Mouse (Mus musculus) embryonic facial prominence, embryonic 12.5 days (tissue): ENCODE data around the gene Zscan21. TPM values are rescaled to one million over a fixed set of nuclear protein-coding genes. Genes with fewer than 3 reads are reported as not detected.

ENCODE experiments used
- ATAC-seq: fragments of 200-750 bp; cut with Nextera tagmentation; 2 replicates; pipeline ENCODE4 v1.8.0; 2017; ENCODE audit not compliant: insufficient number of reproducible peaks, insufficient read depth, low FRiP score, low TSS enrichment
- H3K27ac ChIP-seq: fragments of 300-500 bp; sonication (generic); 2 replicates; pipeline ENCODE4 v1.5.1; 2016; ENCODE audit warnings: mild to moderate bottlenecking
- H3K27me3 ChIP-seq: fragments of 300-500 bp; sonication (generic); 2 replicates; pipeline ENCODE4 v1.6.1; 2016; ENCODE audit warnings: mild to moderate bottlenecking, moderate library complexity
- H3K36me3 ChIP-seq: fragments of 300-500 bp; sonication (generic); 2 replicates; pipeline ENCODE4 v1.6.1; 2016; ENCODE audit warnings: mild to moderate bottlenecking
- H3K4me1 ChIP-seq: fragments of 300-500 bp; sonication (generic); 2 replicates; pipeline ENCODE4 v1.6.1; 2016
- H3K4me2 ChIP-seq: fragments of 300-500 bp; sonication (generic); replicated peaks from 2 replicates; pipeline ENCODE4 v1.6.1; 2016; ENCODE audit warnings: mild to moderate bottlenecking, moderate library complexity
- H3K4me3 ChIP-seq: fragments of 300-500 bp; sonication (generic); 2 replicates; pipeline ENCODE4 v1.5.1; 2016; ENCODE audit warnings: mild to moderate bottlenecking
- H3K9ac ChIP-seq: fragments of 300-500 bp; sonication (generic); 2 replicates; pipeline ENCODE4 v1.6.1; 2016; ENCODE audit warnings: mild to moderate bottlenecking, moderate library complexity
- H3K9me3 ChIP-seq: fragments of 300-500 bp; sonication (generic); 2 replicates; pipeline ENCODE4 v1.6.1; 2016; ENCODE audit warnings: mild to moderate bottlenecking, moderate library complexity
- WGBS: fragments of 180-500 bp; shearing (Covaris S2); methylation state at CpG from one replicate; pipeline ENCODE4 v1.1.7; 2016; 5-methylcytosine and 5-hydroxymethylcytosine counted together
- microRNA counts: library from miRNA; unstranded; fragments of <30 nt; microRNA quantifications from one replicate; lab custom pipeline; 2017
- microRNA-seq: library from miRNA; unstranded; fragments of <30 nt; microRNA quantifications from one replicate; pipeline ENCODE4, GENCODE M21; 2017
- polyA plus RNA-seq: library from polyadenylated mRNA; unstranded; fragments of >200 nt; fragmentation: Nextera tagmentation; extraction: Ambion mirVana; gene quantifications from 2 replicates; pipeline ENCODE4 v1.2.1, GENCODE M21; 2016

The Zscan21 gene
- polyA plus RNA-seq, 1 experiment from 2014 or later: 80.7 TPM

DNA sequence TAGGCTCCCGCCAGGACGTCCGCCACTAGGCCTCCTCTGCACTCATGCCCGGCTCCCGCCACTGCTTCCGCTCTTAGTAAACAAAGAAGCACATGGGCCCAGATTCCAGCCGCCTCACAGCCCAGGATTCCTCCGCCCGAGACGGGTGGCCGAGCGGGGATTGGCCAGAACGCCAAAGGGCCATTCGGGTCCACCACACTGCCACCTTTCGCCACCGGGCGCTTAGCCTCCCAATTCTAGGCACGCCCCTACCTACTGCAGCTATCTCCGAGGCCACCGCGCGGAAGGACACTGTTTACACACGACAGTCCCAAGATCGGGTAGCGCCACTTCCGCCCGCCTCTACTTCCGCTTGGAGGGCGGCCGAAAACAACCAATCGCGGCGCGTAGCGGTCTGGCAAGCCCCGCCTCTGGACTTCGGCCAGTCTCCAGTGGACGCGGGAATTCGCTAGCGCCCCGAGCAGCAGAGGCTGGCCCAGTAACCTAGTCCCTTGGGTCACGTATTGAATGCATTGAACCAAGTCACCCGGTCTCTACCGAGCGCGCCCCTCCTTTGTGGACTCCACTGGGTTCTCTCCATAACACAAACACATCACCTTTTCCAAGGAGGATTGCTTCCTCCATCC lies 54.3 kb downstream of the Zscan21 start:
- under 1% methylated on average over 47 of the region's 47 CpGs for WGBS
- peaks cover 57% of the 10 kb centered on the region for H3K36me3 ChIP-seq
- H3K4me2 ChIP-seq: peak overlapping the region; percentile 82

DNA sequence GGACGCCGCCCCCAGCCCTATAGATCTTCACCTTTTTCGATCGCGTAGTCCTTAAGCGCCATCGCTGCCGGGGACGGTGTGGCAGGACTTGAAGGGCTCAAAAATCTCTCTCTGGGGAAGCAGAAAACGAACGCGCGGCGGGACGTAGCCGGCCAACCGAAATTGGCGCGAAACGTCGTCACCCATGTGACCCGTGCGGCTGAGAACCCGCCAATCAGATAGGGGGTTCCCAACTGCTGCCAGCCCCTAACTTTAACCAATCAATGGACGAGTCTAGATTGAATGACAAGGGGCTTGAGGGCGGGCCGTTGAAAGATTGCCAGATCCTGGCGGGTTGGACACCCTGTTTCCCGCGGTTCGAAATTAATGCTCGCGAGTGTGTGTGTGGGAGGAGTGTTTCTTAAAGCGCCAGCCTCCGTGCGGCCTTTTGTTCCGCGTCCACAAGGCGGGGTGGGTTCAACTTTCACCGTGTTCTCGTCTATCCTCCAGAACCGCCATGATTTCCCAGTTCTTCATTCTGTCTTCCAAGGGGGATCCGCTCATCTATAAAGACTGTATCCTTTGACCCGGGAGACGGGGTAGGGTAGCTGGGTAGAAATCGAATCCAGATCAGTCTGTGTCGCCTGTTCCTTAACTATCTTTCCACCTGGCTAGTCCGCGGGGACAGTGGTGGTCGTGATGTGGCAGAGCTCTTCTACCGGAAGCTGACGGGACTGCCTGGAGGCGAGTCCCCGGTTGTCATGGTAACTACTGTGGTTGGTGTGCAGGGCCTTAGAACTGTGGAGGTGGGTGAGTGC lies 55.2 kb downstream of the Zscan21 start, which contains the start of the genes Ap4m1 and Mcm7:
TSS of gene Ap4m1 (plus strand) at position 308 of the 797 bp plus-strand sequence.
TSS of gene Mcm7 (minus strand) at position 728 of the 797 bp plus-strand sequence.
- peak within 1 kb of the TSS; percentile 83 for H3K9ac ChIP-seq
- peaks cover 57% of the 10 kb centered on the region for H3K36me3 ChIP-seq
- peak within 1 kb of the TSS; percentile 87 for H3K4me3 ChIP-seq
- peaks cover 19% of the 10 kb centered on the region for H3K4me1 ChIP-seq
- no peaks in the 10 kb centered on the region for H3K9me3 ChIP-seq
- H3K27ac ChIP-seq: peak within 1 kb of the TSS; percentile 95
- ATAC-seq: peak; percentile 93
- WGBS: under 1% methylated on average over 54 of the region's 54 CpGs
- peak within 1 kb of the TSS; percentile 82 for H3K4me2 ChIP-seq
- H3K27me3 ChIP-seq: no peaks in the 10 kb centered on the region

More for the DNA sequence above, 54.3 kb downstream of the Zscan21 start:
- Histone ChIP-seq H3K9ac (peak overlapping the region; percentile 83), H3K27ac (peak overlapping the region; percentile 95), H3K4me1 (peaks cover 19% of the 10 kb centered on the region), H3K27me3 (no peaks in the 10 kb centered on the region), H3K4me3 (peak overlapping the region; percentile 87), H3K9me3 (no peaks in the 10 kb centered on the region)
- ATAC-seq: peak; percentile 84

DNA sequence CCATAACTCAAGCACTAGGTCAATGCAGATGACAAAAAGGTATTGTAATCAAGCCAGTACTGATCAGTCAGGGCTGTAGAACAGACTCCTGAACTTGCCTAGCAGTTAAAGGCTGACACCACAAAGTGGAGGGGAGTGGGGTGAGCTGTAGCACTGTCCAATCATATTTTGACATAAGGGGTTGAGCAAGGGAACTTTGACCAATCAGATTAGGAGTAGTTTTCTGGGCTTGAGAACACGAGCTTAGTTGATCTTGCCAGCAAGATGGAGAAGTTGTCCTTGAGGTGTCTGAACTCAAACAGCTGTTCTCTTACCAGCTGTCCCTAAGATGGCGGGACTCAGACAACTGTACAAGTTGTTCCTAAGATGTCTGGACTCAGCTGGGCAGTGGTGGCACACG lies 56.5 kb downstream of the Zscan21 start:
- H3K9me3 ChIP-seq: no peaks in the 10 kb centered on the region
- H3K9ac ChIP-seq: no peak overlapping the region
- no peak for ATAC-seq

More for the DNA sequence above, 56.5 kb downstream of the Zscan21 start:
- peaks cover 57% of the 10 kb centered on the region for H3K36me3 ChIP-seq
- 82% methylated on average over 3 of the region's 3 CpGs for whole genome bisulfite sequencing
- H3K4me2 ChIP-seq: peak overlapping the region; percentile 82
- H3K4me1 ChIP-seq: peaks cover 19% of the 10 kb centered on the region
- H3K27me3 ChIP-seq: no peaks in the 10 kb centered on the region
- H3K27ac ChIP-seq: no peak overlapping the region
- peak overlapping the region; percentile 87; the same call in 1 of the 2 replicates for H3K4me3 ChIP-seq

MicroRNAs within 50 kb of the gene (microRNA counts, 519-probe panel; counts per million panel counts)
- microRNA mmu-miR-106b (lab: Ali Mortazavi, UCI): 5,527 counts per million, percentile 90 among the panel's probes with 10 or more counts
- 7,584 counts per million, percentile 99 among the panel's probes with 10 or more counts for microRNA mmu-miR-25 (lab: Ali Mortazavi, UCI)
- microRNA mmu-miR-93 (lab: Ali Mortazavi, UCI): 5,734 counts per million, percentile 93 among the panel's probes with 10 or more counts

Small RNA genes lying within 50 kb of the gene (microRNA-seq; reads per million reads assigned to microRNA genes)
- 10,981 reads per million, percentile 95 among the genes with 10 or more reads in this experiment for gene Mir106b
- gene Mir25: 921 reads per million, percentile 76 among the genes with 10 or more reads in this experiment
- 16,343 reads per million, percentile 97 among the genes with 10 or more reads in this experiment for gene Mir93

Other genes with a start within 250 kb of the Zscan21 start
- 0.13 TPM in 1 of 2 replicates, not detected in the other for gene Pilrb2, start 245.1 kb upstream of the Zscan21 start, polyA plus RNA-seq
- gene Cyp3a13, start 195.3 kb upstream of the Zscan21 start, polyA plus RNA-seq: not detected in 2 replicates
- 0.32 and 0.41 TPM in 2 replicates for gene Gjc3, start 153.8 kb upstream of the Zscan21 start, polyA plus RNA-seq
- not detected in 2 replicates for gene Azgp1, start 135.4 kb upstream of the Zscan21 start, polyA plus RNA-seq
- not detected in 2 replicates for gene Smok3a, start 95.6 kb upstream of the Zscan21 start, polyA plus RNA-seq
- not detected in 2 replicates for gene Smok3b, start 95.5 kb upstream of the Zscan21 start, polyA plus RNA-seq
- not detected in 2 replicates for gene Smok3c, start 63.7 kb upstream of the Zscan21 start, polyA plus RNA-seq
- gene Zkscan1, start 31.8 kb upstream of the Zscan21 start, polyA plus RNA-seq: 26.3 and 29.2 TPM in 2 replicates
- 25.5 and 26.3 TPM in 2 replicates for gene Zfp113, start 38.8 kb downstream of the Zscan21 start, polyA plus RNA-seq
- 333 and 336 TPM in 2 replicates for gene Cops6, start 44.2 kb downstream of the Zscan21 start, polyA plus RNA-seq
- gene Ap4m1, start 55.1 kb downstream of the Zscan21 start, polyA plus RNA-seq: 30.1 and 32.4 TPM in 2 replicates
- 239 and 243 TPM in 2 replicates for gene Mcm7, start 55.5 kb downstream of the Zscan21 start, polyA plus RNA-seq
- 112 and 117 TPM in 2 replicates for gene Taf6, start 70.5 kb downstream of the Zscan21 start, polyA plus RNA-seq
- 60.8 and 61.1 TPM in 2 replicates for gene Cnpy4, start 70.6 kb downstream of the Zscan21 start, polyA plus RNA-seq
- gene Mblac1, start 77.4 kb downstream of the Zscan21 start, polyA plus RNA-seq: 9.3 and 11.4 TPM in 2 replicates
- gene Nxpe5, start 109.0 kb downstream of the Zscan21 start, polyA plus RNA-seq: not detected in 2 replicates
- 50.9 and 57.0 TPM in 2 replicates for gene Lamtor4, start 138.6 kb downstream of the Zscan21 start, polyA plus RNA-seq
- gene BC037034, start 147.1 kb downstream of the Zscan21 start, polyA plus RNA-seq: 11.3 and 12.3 TPM in 2 replicates
- gene Gal3st4, start 155.9 kb downstream of the Zscan21 start, polyA plus RNA-seq: 3.7 and 4.3 TPM in 2 replicates
- gene Gm43720, start 163.1 kb downstream of the Zscan21 start, polyA plus RNA-seq: 0.23 TPM in 1 of 2 replicates, not detected in the other
- 70.1 and 75.3 TPM in 2 replicates for gene Gpc2, start 163.1 kb downstream of the Zscan21 start, polyA plus RNA-seq
- 7.9 and 8.7 TPM in 2 replicates for gene Stag3, start 163.3 kb downstream of the Zscan21 start, polyA plus RNA-seq
- 0.15 TPM in 1 of 2 replicates, not detected in the other for gene Pvrig, start 225.1 kb downstream of the Zscan21 start, polyA plus RNA-seq